21 mouse cellular contexts compared by ENCODE assay signal in genomic region chr14:83008549-83008948, GRCm38 (mm10).
DNase-seq lines count a peak whose midpoint lies in the region; ATAC-seq lines count a peak whose summit lies in the region.
"Had no signal": no experiment of that assay in that cellular context is flagged by ENCODE, and none has a peak within 500 bp of the region (broad histone marks: within the 10 kb centered on the region; RNA-seq: fewer than 3 reads in every experiment).

No protein-coding gene starts in this region.

- H3K9ac ChIP-seq in midbrain, embryonic 11.5 days (ENCODE audit: low read length): no peak overlapping the region
- no peak overlapping the region for H3K9ac ChIP-seq in midbrain, embryonic 15.5 days
- H3K9ac ChIP-seq: embryonic facial prominence, embryonic 15.5 days; heart, embryonic 13.5 days had no signal

- no peaks in the 10 kb centered on the region for H3K9me3 ChIP-seq in midbrain, embryonic 11.5 days (ENCODE audit: control insufficient read depth, low read length)
- no peaks in the 10 kb centered on the region for H3K9me3 ChIP-seq in midbrain, embryonic 15.5 days
- H3K9me3 ChIP-seq: embryonic facial prominence, embryonic 15.5 days; forebrain, embryonic 10.5 days; heart, embryonic 13.5 days had no signal

- no peak overlapping the region for H3K4me2 ChIP-seq in midbrain, embryonic 11.5 days
- H3K4me2 ChIP-seq in midbrain, embryonic 15.5 days: no peak overlapping the region
- H3K4me2 ChIP-seq: embryonic facial prominence, embryonic 15.5 days; heart, embryonic 13.5 days had no signal

- H3K27me3 ChIP-seq in midbrain, embryonic 11.5 days (ENCODE audit: control insufficient read depth, insufficient read depth, low read length): no peaks in the 10 kb centered on the region
- no peaks in the 10 kb centered on the region for H3K27me3 ChIP-seq in midbrain, embryonic 15.5 days (replicated peaks)
- H3K27me3 ChIP-seq: embryonic facial prominence, embryonic 15.5 days; heart, embryonic 13.5 days; Patski had no signal

- no peak overlapping the region for H3K27ac ChIP-seq in midbrain, embryonic 11.5 days (ENCODE audit: low read depth, low read length)
- H3K27ac ChIP-seq in midbrain, embryonic 15.5 days: no peak overlapping the region
- H3K27ac ChIP-seq: embryonic facial prominence, embryonic 15.5 days; forebrain, embryonic 10.5 days; heart, embryonic 13.5 days had no signal

- H3K36me3 ChIP-seq in midbrain, embryonic 11.5 days (ENCODE audit: control insufficient read depth, insufficient read depth, low read length): no peaks in the 10 kb centered on the region
- H3K36me3 ChIP-seq in midbrain, embryonic 15.5 days (replicated peaks): no peaks in the 10 kb centered on the region
- H3K36me3 ChIP-seq: embryonic facial prominence, embryonic 15.5 days; forebrain, embryonic 10.5 days; heart, embryonic 13.5 days had no signal

- H3K4me1 ChIP-seq in midbrain, embryonic 11.5 days (ENCODE audit: control insufficient read depth, insufficient read depth, low read length): no peaks in the 10 kb centered on the region
- no peaks in the 10 kb centered on the region for H3K4me1 ChIP-seq in midbrain, embryonic 15.5 days
- H3K4me1 ChIP-seq: embryonic facial prominence, embryonic 15.5 days; heart, embryonic 13.5 days had no signal

- ATAC-seq in midbrain, embryonic 11.5 days (ENCODE audit: low FRiP score): peak; percentile 85
- no peak for ATAC-seq in midbrain, embryonic 15.5 days (replicated peaks)
- ATAC-seq: hindbrain, embryonic 16.5 days; Patski had no signal

- no peak overlapping the region for H3K4me3 ChIP-seq in midbrain, embryonic 11.5 days (ENCODE audit: low read depth, low read length)
- H3K4me3 ChIP-seq in midbrain, embryonic 15.5 days: no peak overlapping the region
- H3K4me3 ChIP-seq: embryonic facial prominence, embryonic 15.5 days; erythroblast, embryonic 14.5 days; forebrain, embryonic 10.5 days; heart, embryonic 13.5 days had no signal

- no peak for DNase-seq in midbrain, embryonic 11.5 days (ENCODE audit: low spot score, missing footprints)
- peak; percentile 31 for DNase-seq in Muller cell, postnatal 12 days (ENCODE audit: inconsistent ontology term)
- DNase-seq in ZHBTc4 (ENCODE audit: low read depth, low spot score): peak; percentile 43
- DNase-seq in embryo, embryonic 11 days: peak; percentile 1
- DNase-seq in adrenal gland, adult 18-20 months (ENCODE audit: low spot score in 2 of 2): no peak
- no peak for DNase-seq in spleen, postnatal 14 days (ENCODE audit: low spot score in 2 of 2)
- DNase-seq: adrenal gland, postnatal 14 days; cerebellum, adult 11 months; cerebellum, adult 8-10 months; cerebellum, postnatal 14 days; gastrocnemius, postnatal 36 days; heart, adult 11 months; heart, postnatal 36 days; kidney, adult 11 months had no signal

Comparison
In these comparisons a context has a peak if more than half of its experiments do, and no peak if none do; other contexts are left out.
1. DNase-seq: peak in Muller cell, postnatal 12 days (single experiment), ZHBTc4 (single experiment) and embryo, embryonic 11 days (single experiment); none in midbrain, embryonic 11.5 days (single experiment), adrenal gland, adult 18-20 months (0 of 2) and spleen, postnatal 14 days (0 of 2).